28 mouse cellular contexts compared by ENCODE assay signal in genomic region chr14:22192185-22192584, GRCm38 (mm10).
DNase-seq lines count a peak whose midpoint lies in the region; ATAC-seq and TF ChIP-seq lines count a peak whose summit lies in the region.
"Had no signal": no experiment of that assay in that cellular context is flagged by ENCODE, and none has a peak within 500 bp of the region (broad histone marks: within the 10 kb centered on the region; RNA-seq: fewer than 3 reads in every experiment).

No protein-coding gene starts in this region.

- no peaks in the 10 kb centered on the region for H3K4me1 ChIP-seq in kidney, postnatal 0 days (replicated peaks; ENCODE audit: insufficient read depth, low read length)
- H3K4me1 ChIP-seq: embryonic facial prominence, embryonic 12.5 days; limb, embryonic 12.5 days; liver, embryonic 15.5 days; lung, embryonic 15.5 days had no signal

- H3K9ac ChIP-seq in kidney, postnatal 0 days (ENCODE audit: low read depth, low read length) = no peak overlapping the region
- H3K9ac ChIP-seq: embryonic facial prominence, embryonic 12.5 days; heart, embryonic 13.5 days; limb, embryonic 12.5 days; liver, embryonic 15.5 days; lung, embryonic 15.5 days; midbrain, embryonic 12.5 days had no signal

- H3K27ac ChIP-seq in kidney, postnatal 0 days = no peak overlapping the region
- H3K27ac ChIP-seq: embryonic facial prominence, embryonic 12.5 days; forebrain, embryonic 10.5 days; gastrocnemius, adult 2 months; heart, embryonic 13.5 days; layer of hippocampus, adult 2 months; left cerebral cortex, adult 2 months; limb, embryonic 12.5 days; liver, embryonic 15.5 days; lung, embryonic 15.5 days; midbrain, embryonic 12.5 days had no signal

- no peaks in the 10 kb centered on the region; the same call in 1 of the 2 replicates for H3K27me3 ChIP-seq in kidney, postnatal 0 days (ENCODE audit: insufficient read depth, low read length)
- H3K27me3 ChIP-seq: embryonic facial prominence, embryonic 12.5 days; liver, embryonic 15.5 days; midbrain, embryonic 12.5 days had no signal

- H3K36me3 ChIP-seq in kidney, postnatal 0 days (ENCODE audit: insufficient read depth, low read length) = no peaks in the 10 kb centered on the region
- H3K36me3 ChIP-seq: embryonic facial prominence, embryonic 12.5 days; forebrain, embryonic 10.5 days; G1E; heart, embryonic 13.5 days; limb, embryonic 12.5 days; liver, embryonic 15.5 days; lung, embryonic 15.5 days; midbrain, embryonic 12.5 days had no signal

- no peak for TF ChIP-seq CTCF in kidney, postnatal 0 days (IDR thresholded peaks at IDR 0.05; ENCODE audit: low read depth)

- peak; percentile 39 for DNase-seq in embryo, embryonic 10 days (ENCODE audit: low spot score)
- no peak for DNase-seq in embryo, embryonic 9.5 days (ENCODE audit: extremely low spot score)
- peak; percentile 24 for DNase-seq in kidney, postnatal 0 days (ENCODE audit: low spot score)
- DNase-seq in kidney, adult 8-10 months = no peak
- DNase-seq in mesoderm, embryonic 11.5 days (ENCODE audit: low read depth, low spot score) = peak; percentile 56
- no peak for DNase-seq in adrenal gland, adult 18-20 months (ENCODE audit: low spot score in 2 of 2)
- DNase-seq: adrenal gland, postnatal 10 days; cerebellum, adult 11 months; cerebellum, adult 9-11 months; gastrocnemius, adult 2 months; heart, postnatal 14 days; kidney, adult 9 months; kidney, postnatal 36 days; spleen, adult 18-20 months; thymus, postnatal 14 days had no signal

- no peak overlapping the region for H3K4me2 ChIP-seq in kidney, postnatal 0 days (ENCODE audit: low read length)
- H3K4me2 ChIP-seq: embryonic facial prominence, embryonic 12.5 days; heart, embryonic 13.5 days; limb, embryonic 12.5 days; liver, embryonic 15.5 days; lung, embryonic 15.5 days; midbrain, embryonic 12.5 days had no signal

- 60% methylated on average over 9 of the region's 9 CpGs for WGBS in kidney, postnatal 0 days

- H3K4me3 ChIP-seq in kidney, postnatal 0 days (replicated peaks; ENCODE audit: low read depth, low read length) = no peak overlapping the region
- H3K4me3 ChIP-seq: embryonic facial prominence, embryonic 12.5 days; forebrain, embryonic 10.5 days; gastrocnemius, adult 2 months; heart, embryonic 13.5 days; layer of hippocampus, adult 2 months; left cerebral cortex, adult 2 months; limb, embryonic 12.5 days; liver, embryonic 15.5 days; lung, embryonic 15.5 days; midbrain, embryonic 12.5 days had no signal

- no peaks in the 10 kb centered on the region for H3K9me3 ChIP-seq in kidney, postnatal 0 days (replicated peaks; ENCODE audit: low read length)
- H3K9me3 ChIP-seq: embryonic facial prominence, embryonic 12.5 days; forebrain, embryonic 10.5 days; G1E; heart, embryonic 13.5 days; limb, embryonic 12.5 days; liver, embryonic 15.5 days; lung, embryonic 15.5 days; midbrain, embryonic 12.5 days had no signal

- no peak for ATAC-seq in kidney, postnatal 0 days (replicated peaks; ENCODE audit: low FRiP score, low read depth)
- ATAC-seq in erythroid progenitor cell, adult 5-6 weeks (replicated peaks; ENCODE audit: low FRiP score, poor library complexity, severe bottlenecking) = 0 out of 2 replicates have a peak, but pooled peaks have one; percentile 10
- ATAC-seq: forebrain, embryonic 16.5 days; intestine, embryonic 16.5 days had no signal

Comparison
In these comparisons a context has a peak if more than half of its experiments do, and no peak if none do; other contexts are left out.
1. DNase-seq: peak in embryo, embryonic 10 days (single experiment), kidney, postnatal 0 days (single experiment) and mesoderm, embryonic 11.5 days (single experiment); none in embryo, embryonic 9.5 days (single experiment), kidney, adult 8-10 months (0 of 2) and adrenal gland, adult 18-20 months (0 of 2).